Mouse (Mus musculus): ENCODE data around the gene Eml1.
"Not testable (repeated sequence)": the region's sequence is repeated elsewhere in the genome, so short reads cannot be mapped to it uniquely, and the experiment has no call there.

Eml1 gene

GRCm38 (mm10) chr12:108478714-108479113 lies 108.0 kb downstream of the Eml1 start:
- no peak for DNase-seq (ENCODE audit: low spot score)

GRCm38 (mm10) chr12:108480704-108481365 lies 110.1 kb downstream of the Eml1 start:
- DNase-seq (ENCODE audit: low spot score), result no peak

GRCm38 (mm10) chr12:108489076-108489475 lies 118.3 kb downstream of the Eml1 start:
- DNase-seq (ENCODE audit: low spot score), result no peak

GRCm38 (mm10) chr12:108489741-108490140 lies 119.0 kb downstream of the Eml1 start:
- no peak for DNase-seq (ENCODE audit: low spot score)

GRCm38 (mm10) chr12:108490336-108490735 lies 119.6 kb downstream of the Eml1 start:
- DNase-seq (ENCODE audit: low spot score), result no peak

- DNase-seq (ENCODE audit: low spot score), result no peak
These were observed 120.2 kb downstream of the Eml1 start for GRCm38 (mm10) chr12:108490954-108491353.

- DNase-seq (ENCODE audit: low spot score), result no peak
These were observed 123.3 kb downstream of the Eml1 start for GRCm38 (mm10) chr12:108494011-108494541.

GRCm38 (mm10) chr12:108495455-108496235 lies 124.9 kb downstream of the Eml1 start:
- DNase-seq (ENCODE audit: low spot score), result no peak

GRCm38 (mm10) chr12:108503064-108503463 lies 132.3 kb downstream of the Eml1 start:
- DNase-seq (ENCODE audit: low spot score), result no peak

- DNase-seq (ENCODE audit: low spot score), result no peak
These were observed 132.8 kb downstream of the Eml1 start for GRCm38 (mm10) chr12:108503582-108503981.

GRCm38 (mm10) chr12:108505846-108506245 lies 135.1 kb downstream of the Eml1 start:
- DNase-seq (ENCODE audit: low spot score), result no peak

GRCm38 (mm10) chr12:108507046-108507445 lies 136.3 kb downstream of the Eml1 start:
- not testable (repeated sequence) for DNase-seq (ENCODE audit: low spot score)

- no peak for DNase-seq (ENCODE audit: low spot score)
These were observed 139.8 kb downstream of the Eml1 start for GRCm38 (mm10) chr12:108510571-108510970.

- no peak for DNase-seq (ENCODE audit: low spot score)
These were observed 140.3 kb downstream of the Eml1 start for GRCm38 (mm10) chr12:108511009-108511408.

- DNase-seq (ENCODE audit: low spot score), result no peak
These were observed 144.7 kb downstream of the Eml1 start for GRCm38 (mm10) chr12:108515464-108515863.

GRCm38 (mm10) chr12:108519374-108519773 lies 148.6 kb downstream of the Eml1 start:
- no peak for DNase-seq (ENCODE audit: low spot score)

GRCm38 (mm10) chr12:108529214-108529613 lies 158.5 kb downstream of the Eml1 start:
- no peak for DNase-seq (ENCODE audit: low spot score)

GRCm38 (mm10) chr12:108534484-108534883 lies 163.7 kb downstream of the Eml1 start:
- no peak for DNase-seq (ENCODE audit: low spot score)

- DNase-seq (ENCODE audit: low spot score), result no peak
These were observed 165.7 kb downstream of the Eml1 start for GRCm38 (mm10) chr12:108536461-108536860.

GRCm38 (mm10) chr12:108541088-108541487 lies 170.3 kb downstream of the Eml1 start:
- no peak for DNase-seq (ENCODE audit: low spot score)

GRCm38 (mm10) chr12:108546508-108547153 lies 175.9 kb downstream of the Eml1 start:
- DNase-seq (ENCODE audit: low spot score), result no peak

- DNase-seq (ENCODE audit: low spot score), result no peak
These were observed 176.6 kb downstream of the Eml1 start for GRCm38 (mm10) chr12:108547251-108547875.

Data from testis, postnatal 14 days (tissue).